Mouse (Mus musculus): Measurements from ENCODE around the gene Uck2. TPM values are rescaled to one million over a fixed set of nuclear protein-coding genes. Genes with fewer than 3 reads are reported as not detected.

Gene Uck2
- total RNA-seq, 2 experiments from 2014 or later: 228 to 234 TPM

DNA sequence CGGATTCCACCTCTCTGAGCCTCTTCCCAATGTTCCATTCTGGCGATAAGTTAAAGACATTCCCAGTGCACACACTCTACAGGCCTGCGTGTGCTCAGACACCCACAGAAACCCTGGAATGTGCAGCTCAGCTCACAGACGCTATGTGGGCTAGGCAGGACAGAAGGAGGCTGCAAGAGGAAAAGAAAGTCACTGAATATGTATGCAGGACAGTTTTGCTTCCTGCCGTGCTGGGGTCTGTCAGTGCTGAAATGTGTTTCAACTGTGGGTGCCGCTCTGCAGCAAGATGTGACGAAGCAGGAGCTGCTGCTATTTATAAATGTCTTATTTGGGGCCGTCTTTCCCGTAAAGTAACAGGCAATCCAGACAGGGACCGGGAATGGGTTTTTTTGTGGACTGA lies 25.4 kb downstream of the Uck2 start:
- ATAC-seq (replicated peaks; ENCODE audit: poor library complexity): peak; percentile 53

DNA sequence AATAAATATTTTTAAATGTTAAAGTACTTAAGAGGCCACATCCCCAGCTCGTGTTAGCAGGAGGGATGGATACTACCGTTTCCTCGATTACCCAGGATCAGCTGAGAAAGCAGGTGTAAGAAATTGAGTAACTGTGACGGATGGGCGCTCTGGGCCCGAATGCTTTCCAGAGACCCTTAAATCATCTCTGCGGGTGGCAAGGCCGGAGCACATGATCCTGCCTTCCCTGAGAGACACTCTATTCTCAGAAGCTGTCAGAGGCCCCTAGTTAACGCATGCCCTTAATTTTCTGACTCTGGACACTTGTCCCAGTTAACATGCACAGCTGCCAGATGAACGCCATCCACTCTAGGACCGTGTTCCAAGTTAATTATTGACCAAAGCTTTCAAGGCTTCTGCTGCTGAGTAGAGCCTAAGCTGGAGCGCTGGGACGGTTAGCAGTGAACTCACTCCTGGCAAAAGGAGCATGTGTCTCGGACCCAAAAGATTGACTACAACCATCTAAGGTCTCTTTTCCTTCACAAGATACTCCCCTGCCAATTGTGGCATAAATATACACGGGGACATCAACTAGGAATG lies 28.3 kb downstream of the Uck2 start:
- ATAC-seq (replicated peaks; ENCODE audit: poor library complexity): no peak

GRCm38 (mm10) chr1:167253579-167253978 lies 31.5 kb downstream of the Uck2 start:
- ATAC-seq (replicated peaks; ENCODE audit: poor library complexity): peak; percentile 59

DNA sequence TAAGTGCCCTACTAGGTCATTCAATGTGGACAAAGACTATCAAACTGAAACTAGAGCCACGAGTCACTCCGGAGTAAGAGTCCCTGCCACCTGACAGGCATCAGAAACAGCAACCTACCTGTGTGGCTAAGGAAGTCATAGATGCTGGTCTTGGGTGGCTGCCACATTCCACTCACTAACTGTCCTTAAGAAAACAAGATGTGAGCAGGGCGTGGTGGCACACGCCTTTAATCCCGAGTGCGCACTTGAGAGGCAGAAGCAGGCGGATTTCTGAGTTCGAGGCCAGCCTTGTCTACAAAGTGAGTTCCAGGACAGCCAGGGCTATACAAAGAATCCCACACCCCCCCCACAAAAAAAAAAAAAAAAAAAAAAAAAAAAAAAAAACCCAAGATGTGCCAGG lies 35.2 kb downstream of the Uck2 start:
- ATAC-seq (replicated peaks; ENCODE audit: poor library complexity): no peak

GRCm38 (mm10) chr1:167249252-167249651 lies 35.9 kb downstream of the Uck2 start:
- no peak for ATAC-seq (replicated peaks; ENCODE audit: poor library complexity)

- ATAC-seq (replicated peaks; ENCODE audit: poor library complexity): peak; percentile 3
Measured at GRCm38 (mm10) chr1:167247886-167248285, 37.2 kb downstream of the Uck2 start.

GRCm38 (mm10) chr1:167246976-167247375 lies 38.1 kb downstream of the Uck2 start:
- peak; percentile 47 for ATAC-seq (replicated peaks; ENCODE audit: poor library complexity)

- ATAC-seq (replicated peaks; ENCODE audit: poor library complexity): peak; percentile 51
Measured at GRCm38 (mm10) chr1:167246275-167246674, 38.8 kb downstream of the Uck2 start.

- no peak for ATAC-seq (replicated peaks; ENCODE audit: poor library complexity)
Measured at GRCm38 (mm10) chr1:167245180-167245641, 39.9 kb downstream of the Uck2 start.

- ATAC-seq (replicated peaks; ENCODE audit: poor library complexity): peak; percentile 68
Measured at GRCm38 (mm10) chr1:167242191-167242681, 42.9 kb downstream of the Uck2 start.

DNA sequence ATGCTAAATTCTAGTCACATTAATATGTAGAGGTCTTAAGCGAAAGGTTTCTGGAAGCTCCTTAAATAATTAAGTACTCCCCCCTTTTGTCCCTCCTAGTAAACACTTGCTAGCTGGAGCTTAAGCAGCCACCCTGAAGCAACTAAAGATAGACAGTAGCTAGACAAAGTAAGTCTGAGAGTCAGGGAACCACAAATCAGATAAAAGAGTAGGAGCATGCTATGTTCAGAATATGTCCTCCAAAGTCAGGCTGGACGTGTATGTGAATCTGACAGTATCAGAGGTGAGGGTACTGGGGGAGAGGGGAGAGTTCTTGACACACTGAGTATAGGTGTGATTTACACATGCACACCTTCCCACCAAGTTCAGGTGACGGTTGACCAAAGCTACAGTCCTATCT lies 43.6 kb downstream of the Uck2 start:
- peak; percentile 16 for ATAC-seq (replicated peaks; ENCODE audit: poor library complexity)

GRCm38 (mm10) chr1:167240361-167240760 lies 44.8 kb downstream of the Uck2 start:
- ATAC-seq (replicated peaks; ENCODE audit: poor library complexity): no peak

DNA sequence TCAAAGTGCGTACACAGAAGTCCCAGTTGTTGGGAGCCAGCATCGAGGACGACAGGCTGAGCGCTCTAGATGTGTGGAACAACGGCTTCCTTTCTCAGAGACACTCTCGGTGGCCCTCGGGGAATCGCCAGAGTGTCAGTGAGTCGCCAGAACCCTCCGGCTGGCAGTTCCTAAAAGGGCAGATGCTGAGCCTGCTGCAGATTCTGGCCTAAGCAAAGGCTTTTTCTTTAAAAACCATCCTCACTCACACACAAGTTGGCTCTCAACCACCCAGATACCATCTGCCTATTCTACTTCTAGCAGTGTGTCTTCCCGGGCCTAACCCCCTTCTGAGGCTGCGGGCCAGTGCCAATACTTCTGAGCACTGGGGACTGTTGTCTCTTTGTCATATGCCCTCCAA lies 45.2 kb downstream of the Uck2 start:
- ATAC-seq (replicated peaks; ENCODE audit: poor library complexity): no peak

DNA sequence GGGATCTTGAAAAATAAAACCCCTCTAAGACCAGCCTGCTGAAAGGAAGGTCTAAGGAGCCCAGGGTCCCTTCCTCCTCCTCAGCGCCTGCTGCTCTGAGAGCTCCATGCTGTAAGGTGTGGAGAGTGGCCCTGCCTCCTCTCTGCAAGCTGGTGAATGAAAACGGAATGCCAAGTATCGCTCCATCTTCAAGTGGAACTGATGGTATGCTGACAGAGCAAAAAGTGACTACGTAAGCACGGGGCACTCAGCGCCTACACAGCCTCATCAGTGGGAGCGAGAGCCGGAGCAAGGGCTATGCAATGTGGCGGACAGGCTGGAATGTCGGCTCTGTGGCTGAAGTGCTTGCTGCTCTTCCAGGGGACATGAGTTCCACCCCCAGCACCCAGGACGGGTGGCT lies 47.3 kb downstream of the Uck2 start:
- no peak for ATAC-seq (replicated peaks; ENCODE audit: poor library complexity)

GRCm38 (mm10) chr1:167236790-167237189 lies 48.3 kb downstream of the Uck2 start:
- ATAC-seq (replicated peaks; ENCODE audit: poor library complexity): no peak

- ATAC-seq (replicated peaks; ENCODE audit: poor library complexity): no peak
Measured at GRCm38 (mm10) chr1:167234344-167234743, 50.8 kb downstream of the Uck2 start.

DNA sequence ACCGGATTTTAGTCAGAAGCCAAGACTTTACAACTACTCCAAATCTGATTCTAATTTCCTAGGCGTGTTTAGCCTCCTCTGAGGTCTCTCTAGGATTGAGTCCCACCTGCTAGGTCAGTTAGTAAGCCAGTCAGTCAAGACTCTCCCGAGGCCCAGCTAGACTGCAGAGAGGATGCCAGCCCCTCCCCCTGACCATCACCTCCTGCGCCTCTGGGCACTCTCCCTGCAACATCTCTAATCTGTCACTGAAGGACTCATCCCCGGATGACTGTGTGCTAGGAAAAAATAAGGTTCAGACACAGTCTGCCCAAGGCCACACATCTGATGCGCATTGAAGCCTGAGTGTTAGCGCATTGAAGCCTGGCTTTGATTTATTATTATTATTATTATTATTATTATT lies 52.2 kb downstream of the Uck2 start:
- no peak for ATAC-seq (replicated peaks; ENCODE audit: poor library complexity)

GRCm38 (mm10) chr1:167231612-167232283 lies 53.4 kb downstream of the Uck2 start:
- peak; percentile 40 for ATAC-seq (replicated peaks; ENCODE audit: poor library complexity)

- ATAC-seq (replicated peaks; ENCODE audit: poor library complexity): peak; percentile 76
Measured at GRCm38 (mm10) chr1:167230930-167231611, 54.0 kb downstream of the Uck2 start.

GRCm38 (mm10) chr1:167222382-167223010 lies 62.6 kb downstream of the Uck2 start:
- ATAC-seq (replicated peaks; ENCODE audit: poor library complexity): 0 out of 2 replicates have a peak, but pooled peaks have one; percentile 10

Measured in megakaryocyte progenitor cell, adult 5-6 weeks (primary cell).